Mouse (Mus musculus) bone marrow macrophage, adult 2 months (primary cell): ENCODE data around the gene Map3k5. TPM values are rescaled to one million over a fixed set of nuclear protein-coding genes. Genes with fewer than 3 reads are reported as not detected.

Experiments used
- H3K27ac ChIP-seq: 2 replicates; pipeline ENCODE4 v1.5.1; 2012; ENCODE audit warnings: low read depth, low read length; ENCODE audit not compliant: insufficient read depth
- H3K4me1 ChIP-seq: 2 replicates; pipeline ENCODE4 v1.6.1; 2012; ENCODE audit warnings: low read length; ENCODE audit not compliant: control insufficient read depth, insufficient read depth
- H3K4me3 ChIP-seq: 2 replicates; pipeline ENCODE4 v1.5.1; 2012; ENCODE audit warnings: mild to moderate bottlenecking, low read length, moderate library complexity; ENCODE audit not compliant: insufficient read depth
- CTCF ChIP-seq: IDR thresholded peaks from 2 replicates; pipeline ENCODE4 v1.5.1; 2012; ENCODE audit warnings: low read depth, mild to moderate bottlenecking, low read length, moderate library complexity
- POLR2A ChIP-seq: IDR thresholded peaks from 2 replicates; pipeline ENCODE4 v1.6.1; 2012; ENCODE audit warnings: mild to moderate bottlenecking, low read depth, low read length, borderline replicate concordance
- polyA plus RNA-seq: library from polyadenylated mRNA; stranded (reverse); fragments of >200 nt; gene quantifications from 2 replicates; pipeline ENCODE4 v1.2.4, GENCODE M21; 2012; ENCODE audit not compliant: missing spikeins, insufficient read depth, insufficient read length

Gene Map3k5
- polyA plus RNA-seq, 1 experiment: 22.0 TPM

GRCm38 (mm10) chr10:20176054-20176453, 241.8 kb downstream of the Map3k5 start:
- H3K4me3 ChIP-seq: no peak overlapping the region
- no peaks in the 10 kb centered on the region for H3K4me1 ChIP-seq
- TF ChIP-seq POLR2A: no peak
- no peak for TF ChIP-seq CTCF
- no peak overlapping the region for H3K27ac ChIP-seq

- Histone ChIP-seq H3K27ac (no peak overlapping the region), H3K4me3 (no peak overlapping the region), H3K4me1 (no peaks in the 10 kb centered on the region)
- TF ChIP-seq CTCF (no peak), POLR2A (no peak)
Measured at GRCm38 (mm10) chr10:20178807-20179605, 244.7 kb downstream of the Map3k5 start.

- no peak overlapping the region for H3K4me3 ChIP-seq
- TF ChIP-seq POLR2A: no peak
- no peak for TF ChIP-seq CTCF
- H3K4me1 ChIP-seq: no peaks in the 10 kb centered on the region
- H3K27ac ChIP-seq: no peak overlapping the region
Measured at GRCm38 (mm10) chr10:20181198-20181597, 246.9 kb downstream of the Map3k5 start.

- no peak overlapping the region for H3K4me3 ChIP-seq
- no peak overlapping the region for H3K27ac ChIP-seq
- TF ChIP-seq POLR2A (no peak), CTCF (no peak)
- H3K4me1 ChIP-seq: no peaks in the 10 kb centered on the region; the same call in 1 of the 2 replicates
Measured at GRCm38 (mm10) chr10:20181680-20182399, 247.6 kb downstream of the Map3k5 start.

- Histone ChIP-seq H3K4me3 (no peak overlapping the region), H3K4me1 (no peaks in the 10 kb centered on the region; the same call in 1 of the 2 replicates), H3K27ac (no peak overlapping the region)
- TF ChIP-seq CTCF (no peak), POLR2A (no peak)
Measured at GRCm38 (mm10) chr10:20184326-20184725, 250.1 kb downstream of the Map3k5 start.

GRCm38 (mm10) chr10:20185264-20185663, 251.0 kb downstream of the Map3k5 start:
- Histone ChIP-seq H3K4me3 (no peak overlapping the region), H3K27ac (no peak overlapping the region), H3K4me1 (no peaks in the 10 kb centered on the region; the same call in 1 of the 2 replicates)
- TF ChIP-seq CTCF (no peak), POLR2A (no peak)

GRCm38 (mm10) chr10:20185806-20186205, 251.5 kb downstream of the Map3k5 start:
- Histone ChIP-seq H3K4me3 (no peak overlapping the region), H3K4me1 (no peaks in the 10 kb centered on the region; the same call in 1 of the 2 replicates), H3K27ac (no peak overlapping the region)
- TF ChIP-seq POLR2A (no peak), CTCF (no peak)

GRCm38 (mm10) chr10:20186800-20187273, 252.6 kb downstream of the Map3k5 start:
- Histone ChIP-seq H3K27ac (no peak overlapping the region), H3K4me1 (no peaks in the 10 kb centered on the region; the same call in 1 of the 2 replicates), H3K4me3 (no peak overlapping the region)
- no peak for TF ChIP-seq CTCF
- no peak for TF ChIP-seq POLR2A

GRCm38 (mm10) chr10:20190139-20190747, 256.0 kb downstream of the Map3k5 start:
- TF ChIP-seq CTCF (no peak), POLR2A (no peak)
- no peaks in the 10 kb centered on the region; the same call in 1 of the 2 replicates for H3K4me1 ChIP-seq
- no peak overlapping the region for H3K27ac ChIP-seq

More at GRCm38 (mm10) chr10:20190139-20190747, 256.0 kb downstream of the Map3k5 start:
- H3K4me3 ChIP-seq: no peak overlapping the region

Other genes with a start within 250 kb of the Map3k5 start
- not detected in 2 replicates for gene Il20ra, start 221.9 kb upstream of the Map3k5 start, polyA plus RNA-seq
- not detected in 2 replicates for gene Slc35d3, start 83.0 kb upstream of the Map3k5 start, polyA plus RNA-seq
- 27.6 TPM in 2 replicates for gene Pex7, start 26.8 kb upstream of the Map3k5 start, polyA plus RNA-seq
- gene Map7, start 214.0 kb downstream of the Map3k5 start, polyA plus RNA-seq: 0.55 TPM in 1 of 2 replicates, not detected in the other